Mouse (Mus musculus) urinary bladder, postnatal 14 days (tissue): ENCODE measurements around the gene Slfn4.
"Not testable (repeated sequence)": the region's sequence is repeated elsewhere in the genome, so short reads cannot be mapped to it uniquely, and the experiment has no call there.

Source experiments
- DNase-seq: peaks from one replicate; pipeline ENCODE4 v3.0.0; 2021; ENCODE audit warnings: low spot score

The Slfn4 gene

GRCm38 (mm10) chr11:83174948-83175539 is at the start of gene Slfn4:
Slfn4 (plus strand) TSS chr11:83175186.
- DNase-seq, result no peak

- not testable (repeated sequence) for DNase-seq
Observed at GRCm38 (mm10) chr11:83125633-83126032, 49.4 kb upstream of the Slfn4 start.

- DNase-seq, result not testable (repeated sequence)
Observed at GRCm38 (mm10) chr11:83137253-83137652, 37.7 kb upstream of the Slfn4 start.

- DNase-seq, result not testable (repeated sequence)
Observed at GRCm38 (mm10) chr11:83148939-83149338, 26.0 kb upstream of the Slfn4 start.

- peak; percentile 11 for DNase-seq
Observed at GRCm38 (mm10) chr11:83191134-83191893, 16.3 kb downstream of the Slfn4 start, which contains the start of gene Slfn3. Slfn3 (plus strand) TSS chr11:83191330.

- no peak for DNase-seq
Observed at GRCm38 (mm10) chr11:83192001-83192400, 17.0 kb downstream of the Slfn4 start.

- DNase-seq, result no peak
Observed at GRCm38 (mm10) chr11:83205002-83205401, 30.0 kb downstream of the Slfn4 start.

- no peak for DNase-seq
Observed at GRCm38 (mm10) chr11:83216119-83216518, 41.1 kb downstream of the Slfn4 start.

- DNase-seq, result no peak
Observed at GRCm38 (mm10) chr11:83221328-83221877, 46.4 kb downstream of the Slfn4 start.

GRCm38 (mm10) chr11:83223367-83223766 is 48.4 kb downstream of the Slfn4 start:
- no peak for DNase-seq

- DNase-seq, result not testable (repeated sequence)
Observed at GRCm38 (mm10) chr11:83223793-83224192, 48.8 kb downstream of the Slfn4 start.

GRCm38 (mm10) chr11:83224217-83224616 is 49.2 kb downstream of the Slfn4 start:
- no peak for DNase-seq

GRCm38 (mm10) chr11:83224750-83225149 is 49.8 kb downstream of the Slfn4 start:
- DNase-seq, result no peak

- no peak for DNase-seq
Observed at GRCm38 (mm10) chr11:83225371-83225960, 50.5 kb downstream of the Slfn4 start.

- no peak for DNase-seq
Observed at GRCm38 (mm10) chr11:83227926-83228723, 53.1 kb downstream of the Slfn4 start.

GRCm38 (mm10) chr11:83230966-83231365 is 56.0 kb downstream of the Slfn4 start:
- no peak for DNase-seq

GRCm38 (mm10) chr11:83233621-83234020 is 58.6 kb downstream of the Slfn4 start:
- not testable (repeated sequence) for DNase-seq

- DNase-seq, result not testable (repeated sequence)
Observed at GRCm38 (mm10) chr11:83237390-83237789, 62.4 kb downstream of the Slfn4 start.

- no peak for DNase-seq
Observed at GRCm38 (mm10) chr11:83238389-83238788, 63.4 kb downstream of the Slfn4 start.

- no peak for DNase-seq
Observed at GRCm38 (mm10) chr11:83239811-83240210, 64.8 kb downstream of the Slfn4 start.
